Mouse (Mus musculus) liver, embryonic 14.5 days (tissue): ENCODE measurements around the gene Ssh3.

Source experiments
- CTCF ChIP-seq: IDR thresholded peaks from 2 replicates; pipeline ENCODE4 v1.5.1; 2016; ENCODE audit warnings: antibody characterized with exemption, low read depth, control low read depth
- EP300 ChIP-seq: IDR thresholded peaks from 2 replicates; pipeline ENCODE4 v1.6.1; 2016; ENCODE audit warnings: antibody characterized with exemption, low read depth

GRCm38 (mm10) chr19:4217140-4217539, 51.8 kb downstream of the Ssh3 start:
- TF ChIP-seq EP300, result no peak
- no peak for TF ChIP-seq CTCF
